Mouse (Mus musculus): Measurements from ENCODE around the gene Cdkn1a. TPM values are rescaled to one million over a fixed set of nuclear protein-coding genes. Genes with fewer than 3 reads are reported as not detected.

The Cdkn1a gene
- polyA plus RNA-seq, 2 experiments = 2.6 to 7.0 TPM

DNA sequence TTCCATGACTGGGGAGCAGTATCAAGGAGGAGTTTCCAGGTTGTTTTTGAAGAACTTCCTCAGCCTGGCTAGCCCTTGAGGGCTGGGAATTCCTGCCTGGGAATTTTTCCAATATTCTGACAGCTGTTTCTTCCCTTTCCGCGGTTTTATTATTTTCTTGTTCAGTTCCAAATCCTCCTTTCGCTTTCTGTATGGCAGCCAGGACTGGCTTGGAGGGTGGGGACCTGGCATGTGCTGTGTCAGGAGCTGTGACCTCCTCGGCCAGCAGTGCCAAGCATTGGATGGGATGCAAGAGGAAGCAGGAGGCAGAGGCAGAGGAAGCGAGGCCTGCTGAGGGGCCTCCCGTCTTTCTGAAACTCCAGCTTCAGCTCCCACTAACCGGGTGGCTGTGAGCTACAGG lies 36.9 kb upstream of the Cdkn1a start:
- WGBS (ENCODE audit: insufficient replicate concordance) = 61% methylated on average over 7 of the region's 7 CpGs
- Histone ChIP-seq H3K9me3 (ENCODE audit: control insufficient read depth, low read length) (no peaks in the 10 kb centered on the region), H3K4me3 (ENCODE audit: insufficient read depth in 1 of 2, low read depth in 2 of 2, low read length in 2 of 2) (no peak overlapping the region), H3K36me3 (replicated peaks; ENCODE audit: control insufficient read depth, insufficient read depth, low read depth) (no peaks in the 10 kb centered on the region), H3K9ac (replicated peaks) (no peak overlapping the region), H3K27me3 (ENCODE audit: control insufficient read depth, insufficient read depth, low read length) (no peaks in the 10 kb centered on the region), H3K4me1 (replicated peaks; ENCODE audit: control insufficient read depth in 2 of 2, insufficient read depth in 2 of 2, low read length in 1 of 2) (peaks cover 3 to 17% of the 10 kb centered on the region in 2 experiments; a peak in 2 of 4 replicates), H3K27ac (no peak overlapping the region), H3K4me2 (ENCODE audit: low read depth) (no peak overlapping the region)
- TF ChIP-seq CTCF (IDR thresholded peaks at IDR 0.05; ENCODE audit: low read depth) (no peak), EP300 (IDR thresholded peaks at IDR 0.05; ENCODE audit: low read depth) (no peak)
- no peak for ATAC-seq (ENCODE audit: insufficient read depth)
- no peak for DNase-seq (ENCODE audit: low read depth in 3 of 3, low spot score in 3 of 3)

DNA sequence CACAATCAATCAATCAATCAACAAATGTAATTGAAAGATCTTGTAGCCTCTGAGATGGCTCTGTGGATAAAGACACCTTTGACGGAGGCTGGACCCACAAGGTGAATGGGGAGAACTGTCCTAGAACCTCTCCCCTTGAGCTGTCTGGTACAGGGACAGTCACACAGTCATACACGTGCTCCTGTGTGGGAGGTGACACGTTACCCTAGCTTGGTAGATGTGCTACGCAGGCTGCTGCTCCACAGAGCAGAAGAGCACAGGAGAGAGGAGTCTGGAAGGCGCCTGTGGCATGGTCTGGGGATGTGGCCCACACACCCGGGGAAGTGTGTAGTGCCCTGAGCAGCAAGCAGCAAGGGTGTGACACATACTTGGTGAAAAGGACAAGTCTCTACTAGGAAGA lies 36.3 kb upstream of the Cdkn1a start:
- DNase-seq (ENCODE audit: low read depth in 3 of 3, low spot score in 3 of 3) = no peak
- TF ChIP-seq EP300 (IDR thresholded peaks at IDR 0.05; ENCODE audit: low read depth) (no peak), CTCF (IDR thresholded peaks at IDR 0.05; ENCODE audit: low read depth) (no peak)
- no peak overlapping the region for H3K4me2 ChIP-seq (ENCODE audit: low read depth)
- no peak overlapping the region for H3K27ac ChIP-seq
- H3K9ac ChIP-seq (replicated peaks) = no peak overlapping the region
- ATAC-seq (ENCODE audit: insufficient read depth) = no peak
- peaks cover 3 to 16% of the 10 kb centered on the region in 2 experiments; a peak in 2 of 4 replicates for H3K4me1 ChIP-seq (replicated peaks; ENCODE audit: control insufficient read depth in 2 of 2, insufficient read depth in 2 of 2, low read length in 1 of 2)
- 67% methylated on average over 6 of the region's 6 CpGs for WGBS (ENCODE audit: insufficient replicate concordance)
- no peaks in the 10 kb centered on the region for H3K9me3 ChIP-seq (ENCODE audit: control insufficient read depth, low read length)
- no peaks in the 10 kb centered on the region for H3K36me3 ChIP-seq (replicated peaks; ENCODE audit: control insufficient read depth, insufficient read depth, low read depth)
- H3K4me3 ChIP-seq (ENCODE audit: insufficient read depth in 1 of 2, low read depth in 2 of 2, low read length in 2 of 2) = no peak overlapping the region
- no peaks in the 10 kb centered on the region for H3K27me3 ChIP-seq (ENCODE audit: control insufficient read depth, insufficient read depth, low read length)

DNA sequence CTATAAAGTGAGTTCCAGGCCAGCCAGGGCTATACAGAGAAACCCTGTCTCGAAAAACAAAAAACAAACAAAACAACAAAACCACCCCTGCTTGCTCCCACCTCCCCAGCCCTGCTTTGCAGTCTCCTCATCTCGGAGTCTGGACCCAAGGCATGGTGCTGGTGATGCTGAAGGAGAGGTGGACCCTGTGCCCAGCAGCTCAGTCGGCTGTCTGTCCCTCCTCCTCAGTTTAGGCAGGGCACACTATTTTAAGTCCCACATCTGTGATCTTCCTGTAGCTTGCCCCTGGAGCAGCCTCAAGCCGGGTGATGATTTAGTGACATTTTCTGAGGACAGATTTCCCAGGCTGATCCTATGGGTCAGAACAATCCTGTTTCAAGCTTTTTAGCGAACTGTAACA lies 35.2 kb upstream of the Cdkn1a start:
- 58% methylated on average over 5 of the region's 5 CpGs for WGBS (ENCODE audit: insufficient replicate concordance)
- H3K4me2 ChIP-seq (ENCODE audit: low read depth) = no peak overlapping the region

DNA sequence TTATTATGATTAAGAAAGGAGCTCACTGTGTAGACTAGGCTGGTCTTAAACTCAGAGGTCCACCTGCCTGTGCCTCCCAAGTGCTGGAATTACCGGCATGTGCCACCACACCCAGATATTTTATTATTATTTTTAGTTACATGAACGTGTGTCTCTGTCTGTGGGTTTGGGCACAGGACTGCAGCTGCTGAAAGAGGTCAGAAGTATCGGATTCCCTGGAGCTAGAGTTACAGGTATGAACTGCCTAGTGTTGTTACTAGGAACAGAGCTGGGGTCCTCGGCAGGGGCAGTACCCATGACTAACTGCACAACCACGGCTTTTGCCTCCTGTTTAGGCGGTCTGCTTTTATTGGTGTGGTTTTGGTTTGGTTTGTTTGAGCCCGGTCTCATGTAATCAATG lies 34.6 kb upstream of the Cdkn1a start:
- Histone ChIP-seq H3K36me3 (replicated peaks; ENCODE audit: control insufficient read depth, insufficient read depth, low read depth) (no peaks in the 10 kb centered on the region), H3K4me1 (replicated peaks; ENCODE audit: control insufficient read depth in 2 of 2, insufficient read depth in 2 of 2, low read length in 1 of 2) (peaks cover 0 to 7% of the 10 kb centered on the region in 2 experiments; a peak in 1 of 4 replicates), H3K4me2 (ENCODE audit: low read depth) (no peak overlapping the region), H3K9me3 (ENCODE audit: control insufficient read depth, low read length) (no peaks in the 10 kb centered on the region), H3K27ac (no peak overlapping the region), H3K4me3 (ENCODE audit: insufficient read depth in 1 of 2, low read depth in 2 of 2, low read length in 2 of 2) (no peak overlapping the region), H3K27me3 (ENCODE audit: control insufficient read depth, insufficient read depth, low read length) (no peaks in the 10 kb centered on the region), H3K9ac (replicated peaks) (no peak overlapping the region)
- no peak for TF ChIP-seq CTCF (IDR thresholded peaks at IDR 0.05; ENCODE audit: low read depth)
- no peak for DNase-seq (ENCODE audit: low read depth in 3 of 3, low spot score in 3 of 3)
- WGBS (ENCODE audit: insufficient replicate concordance) = 30% methylated on average over 7 of the region's 7 CpGs
- no peak for ATAC-seq (ENCODE audit: insufficient read depth)

More for the DNA sequence above, 35.2 kb upstream of the Cdkn1a start:
- no peaks in the 10 kb centered on the region for H3K9me3 ChIP-seq (ENCODE audit: control insufficient read depth, low read length)
- H3K27ac ChIP-seq = no peak overlapping the region
- no peak overlapping the region for H3K4me3 ChIP-seq (ENCODE audit: insufficient read depth in 1 of 2, low read depth in 2 of 2, low read length in 2 of 2)
- ATAC-seq (ENCODE audit: insufficient read depth) (no peak), DNase-seq (ENCODE audit: low read depth in 3 of 3, low spot score in 3 of 3) (no peak)
- H3K27me3 ChIP-seq (ENCODE audit: control insufficient read depth, insufficient read depth, low read length) = no peaks in the 10 kb centered on the region
- H3K36me3 ChIP-seq (replicated peaks; ENCODE audit: control insufficient read depth, insufficient read depth, low read depth) = no peaks in the 10 kb centered on the region
- no peak for TF ChIP-seq EP300 (IDR thresholded peaks at IDR 0.05; ENCODE audit: low read depth)
- TF ChIP-seq CTCF (IDR thresholded peaks at IDR 0.05; ENCODE audit: low read depth) = no peak
- H3K9ac ChIP-seq (replicated peaks) = no peak overlapping the region
- H3K4me1 ChIP-seq (replicated peaks; ENCODE audit: control insufficient read depth in 2 of 2, insufficient read depth in 2 of 2, low read length in 1 of 2) = peaks cover 0 to 7% of the 10 kb centered on the region in 2 experiments; a peak in 1 of 4 replicates

DNA sequence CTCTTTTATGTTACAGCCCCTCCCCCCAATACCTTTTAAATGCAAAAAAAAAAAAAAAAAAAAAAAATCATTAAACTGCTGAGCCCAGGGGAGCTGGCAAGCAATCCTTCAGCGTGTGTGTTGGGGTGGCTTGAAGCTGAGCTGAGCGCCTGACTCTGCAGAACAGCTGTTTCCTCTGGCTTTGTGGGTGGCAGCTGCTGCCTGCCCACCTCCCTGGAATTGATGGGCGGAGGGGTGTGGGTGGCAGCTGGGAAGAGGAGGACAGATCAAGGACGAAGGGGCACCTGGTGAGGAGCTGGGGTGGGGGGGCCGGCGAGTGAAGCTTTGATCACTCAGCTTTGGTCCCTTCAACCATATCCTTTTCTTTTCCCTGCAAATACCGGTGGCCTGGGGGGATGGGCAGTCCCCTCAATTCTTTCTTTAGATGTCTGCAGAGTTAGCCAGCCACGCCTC lies 34.1 kb upstream of the Cdkn1a start:
- WGBS (ENCODE audit: insufficient replicate concordance) = 8% methylated on average over 8 of the region's 8 CpGs
- no peak overlapping the region for H3K4me2 ChIP-seq (ENCODE audit: low read depth)

More for the DNA sequence above, 34.1 kb upstream of the Cdkn1a start:
- Histone ChIP-seq H3K27ac (no peak overlapping the region), H3K9me3 (ENCODE audit: control insufficient read depth, low read length) (no peaks in the 10 kb centered on the region), H3K9ac (replicated peaks) (no peak overlapping the region), H3K36me3 (replicated peaks; ENCODE audit: control insufficient read depth, insufficient read depth, low read depth) (no peaks in the 10 kb centered on the region), H3K4me1 (replicated peaks; ENCODE audit: control insufficient read depth in 2 of 2, insufficient read depth in 2 of 2, low read length in 1 of 2) (peaks cover 0 to 7% of the 10 kb centered on the region in 2 experiments; a peak in 1 of 4 replicates), H3K27me3 (ENCODE audit: control insufficient read depth, insufficient read depth, low read length) (no peaks in the 10 kb centered on the region), H3K4me3 (ENCODE audit: insufficient read depth in 1 of 2, low read depth in 2 of 2, low read length in 2 of 2) (no peak overlapping the region)
- TF ChIP-seq CTCF (IDR thresholded peaks at IDR 0.05; ENCODE audit: low read depth) (no peak), EP300 (IDR thresholded peaks at IDR 0.05; ENCODE audit: low read depth) (no peak)
- DNase-seq (ENCODE audit: low read depth in 3 of 3, low spot score in 3 of 3) (no peak), ATAC-seq (ENCODE audit: insufficient read depth) (no peak)

Measured in liver, embryonic 14.5 days (tissue).